Mouse (Mus musculus): ENCODE data around the gene Kat7.

The Kat7 gene

GRCm38 (mm10) chr11:95310007-95310647, at the start of gene Kat7:
Kat7 (minus strand) TSS chr11:95310246.
- in situ Hi-C loops (cut with MboI; ENCODE audit: low pct_unique_long_range_greater_than_20kb in 1 of 2, low sequenced_read_pairs in 2 of 2, unreplicated experiment in 1 of 2) = no loop called here

GRCm38 (mm10) chr11:95358263-95358662, 48.2 kb upstream of the Kat7 start:
- in situ Hi-C loops (cut with MboI; ENCODE audit: low pct_unique_long_range_greater_than_20kb in 1 of 2, low sequenced_read_pairs in 2 of 2, unreplicated experiment in 1 of 2) = no loop called here

- in situ Hi-C loops (cut with MboI; ENCODE audit: low pct_unique_long_range_greater_than_20kb in 1 of 2, low sequenced_read_pairs in 2 of 2, unreplicated experiment in 1 of 2) = no loop called here
These were observed 46.6 kb upstream of the Kat7 start for GRCm38 (mm10) chr11:95356469-95357273.

- in situ Hi-C loops (cut with MboI; ENCODE audit: low pct_unique_long_range_greater_than_20kb in 1 of 2, low sequenced_read_pairs in 2 of 2, unreplicated experiment in 1 of 2) = no loop called here
These were observed 46.0 kb upstream of the Kat7 start for GRCm38 (mm10) chr11:95356039-95356438.

GRCm38 (mm10) chr11:95355661-95356011, 45.6 kb upstream of the Kat7 start:
- in situ Hi-C loops (cut with MboI; ENCODE audit: low pct_unique_long_range_greater_than_20kb in 1 of 2, low sequenced_read_pairs in 2 of 2, unreplicated experiment in 1 of 2) = no loop called here

- in situ Hi-C loops (cut with MboI; ENCODE audit: low pct_unique_long_range_greater_than_20kb in 1 of 2, low sequenced_read_pairs in 2 of 2, unreplicated experiment in 1 of 2) = no loop called here
These were observed 45.1 kb upstream of the Kat7 start for GRCm38 (mm10) chr11:95354945-95355660.

GRCm38 (mm10) chr11:95354228-95354944, 44.3 kb upstream of the Kat7 start:
- in situ Hi-C loops (cut with MboI; ENCODE audit: low pct_unique_long_range_greater_than_20kb in 1 of 2, low sequenced_read_pairs in 2 of 2, unreplicated experiment in 1 of 2) = no loop called here

GRCm38 (mm10) chr11:95353226-95353625, 43.2 kb upstream of the Kat7 start:
- in situ Hi-C loops (cut with MboI; ENCODE audit: low pct_unique_long_range_greater_than_20kb in 1 of 2, low sequenced_read_pairs in 2 of 2, unreplicated experiment in 1 of 2) = no loop called here

- in situ Hi-C loops (cut with MboI; ENCODE audit: low pct_unique_long_range_greater_than_20kb in 1 of 2, low sequenced_read_pairs in 2 of 2, unreplicated experiment in 1 of 2) = no loop called here
These were observed 42.6 kb upstream of the Kat7 start for GRCm38 (mm10) chr11:95352686-95353085.

- in situ Hi-C loops (cut with MboI; ENCODE audit: low pct_unique_long_range_greater_than_20kb in 1 of 2, low sequenced_read_pairs in 2 of 2, unreplicated experiment in 1 of 2) = no loop called here
These were observed 40.9 kb upstream of the Kat7 start for GRCm38 (mm10) chr11:95350960-95351359.

- in situ Hi-C loops (cut with MboI; ENCODE audit: low pct_unique_long_range_greater_than_20kb in 1 of 2, low sequenced_read_pairs in 2 of 2, unreplicated experiment in 1 of 2) = no loop called here
These were observed 40.2 kb upstream of the Kat7 start for GRCm38 (mm10) chr11:95350289-95350688.

- in situ Hi-C loops (cut with MboI; ENCODE audit: low pct_unique_long_range_greater_than_20kb in 1 of 2, low sequenced_read_pairs in 2 of 2, unreplicated experiment in 1 of 2) = no loop called here
These were observed 34.1 kb upstream of the Kat7 start for GRCm38 (mm10) chr11:95344181-95344580.

GRCm38 (mm10) chr11:95343180-95343579, 33.1 kb upstream of the Kat7 start:
- in situ Hi-C loops (cut with MboI; ENCODE audit: low pct_unique_long_range_greater_than_20kb in 1 of 2, low sequenced_read_pairs in 2 of 2, unreplicated experiment in 1 of 2) = no loop called here

GRCm38 (mm10) chr11:95340664-95341063, 30.6 kb upstream of the Kat7 start:
- in situ Hi-C loops (cut with MboI; ENCODE audit: low pct_unique_long_range_greater_than_20kb in 1 of 2, low sequenced_read_pairs in 2 of 2, unreplicated experiment in 1 of 2) = no loop called here

GRCm38 (mm10) chr11:95340259-95340658, 30.2 kb upstream of the Kat7 start:
- in situ Hi-C loops (cut with MboI; ENCODE audit: low pct_unique_long_range_greater_than_20kb in 1 of 2, low sequenced_read_pairs in 2 of 2, unreplicated experiment in 1 of 2) = no loop called here

- in situ Hi-C loops (cut with MboI; ENCODE audit: low pct_unique_long_range_greater_than_20kb in 1 of 2, low sequenced_read_pairs in 2 of 2, unreplicated experiment in 1 of 2) = no loop called here
These were observed 29.5 kb upstream of the Kat7 start for GRCm38 (mm10) chr11:95339471-95340021.

GRCm38 (mm10) chr11:95337846-95338342, 27.8 kb upstream of the Kat7 start:
- in situ Hi-C loops (cut with MboI; ENCODE audit: low pct_unique_long_range_greater_than_20kb in 1 of 2, low sequenced_read_pairs in 2 of 2, unreplicated experiment in 1 of 2) = no loop called here

- in situ Hi-C loops (cut with MboI; ENCODE audit: low pct_unique_long_range_greater_than_20kb in 1 of 2, low sequenced_read_pairs in 2 of 2, unreplicated experiment in 1 of 2) = no loop called here
These were observed 27.2 kb upstream of the Kat7 start for GRCm38 (mm10) chr11:95337129-95337813.

Measured in mouse embryonic stem cell (cell line).